Mouse (Mus musculus) liver, adult 2 months (tissue): ENCODE measurements around the gene Sox13.

Source experiments
- CTCF ChIP-seq: fragments of 200-500 bp; IDR thresholded peaks from 2 replicates; pipeline ENCODE4 v1.5.1; 2011; ENCODE audit warnings: low read depth, low read length, control low read depth
- POLR2A ChIP-seq: fragments of 200-500 bp; IDR thresholded peaks from 2 replicates; pipeline ENCODE4 v1.6.1; 2011; ENCODE audit warnings: low read length, control low read depth; ENCODE audit not compliant: insufficient read depth; ENCODE audit errors: extremely low read depth

GRCm38 (mm10) chr1:133416472-133416871 is 7.7 kb downstream of the Sox13 start:
- TF ChIP-seq CTCF (no peak), POLR2A (no peak)
